Mouse (Mus musculus): Measurements from ENCODE around the gene Amacr. TPM values are rescaled to one million over a fixed set of nuclear protein-coding genes. Genes with fewer than 3 reads are reported as not detected.

Gene Amacr
- polyA plus RNA-seq, 1 experiment, result 2.2 TPM

DNA sequence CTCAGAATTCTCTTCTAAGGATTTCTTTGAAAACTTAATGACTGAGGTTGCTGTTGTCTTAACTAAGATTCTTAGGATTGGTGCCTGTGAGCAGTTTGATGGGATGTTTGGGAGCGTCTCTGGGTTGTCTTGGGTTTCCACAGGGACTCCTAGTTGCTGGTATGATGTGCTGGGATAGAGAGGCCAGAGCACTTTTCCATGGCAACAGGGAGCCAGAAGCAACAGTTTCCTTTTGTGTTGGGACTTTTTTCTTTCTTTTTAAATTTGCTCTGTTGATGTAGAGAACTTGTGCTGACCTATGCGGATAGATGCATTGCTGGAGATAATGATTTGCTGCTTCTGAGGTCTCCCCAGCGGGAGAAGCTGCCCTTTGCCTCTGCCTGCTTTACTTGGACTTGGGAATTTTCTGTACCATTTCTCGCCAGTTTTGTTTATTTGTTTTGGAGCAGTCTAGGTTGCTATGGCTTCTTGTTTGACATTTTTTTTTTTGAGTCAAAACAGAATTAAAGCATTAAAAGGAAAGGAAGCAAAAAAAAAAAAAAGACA lies 28.7 kb upstream of the Amacr start:
- 56% methylated on average over 4 of the region's 4 CpGs for WGBS
- Histone ChIP-seq H3K4me1 (ENCODE audit: control insufficient read depth, insufficient read depth, insufficient read length) (no peaks in the 10 kb centered on the region), H3K27me3 (ENCODE audit: control insufficient read depth, insufficient read depth, low read length) (no peaks in the 10 kb centered on the region), H3K27ac (ENCODE audit: insufficient read depth, low read length) (no peak overlapping the region), H3K4me3 (ENCODE audit: extremely low read depth, insufficient read depth, insufficient read length) (no peak overlapping the region), H3K36me3 (ENCODE audit: control insufficient read depth, insufficient read depth, low read length) (no peaks in the 10 kb centered on the region)
- no peak for DNase-seq (ENCODE audit: low read depth in 1 of 2, low spot score in 2 of 2)
- TF ChIP-seq CTCF (IDR thresholded peaks at IDR 0.05; ENCODE audit: extremely low read depth, insufficient read depth, insufficient read length, insufficient replicate concordance) (no peak), POLR2A (IDR thresholded peaks at IDR 0.05; ENCODE audit: low read depth, low read length) (no peak)

GRCm38 (mm10) chr15:10953465-10953864 lies 28.1 kb upstream of the Amacr start:
- DNase-seq (ENCODE audit: low read depth in 1 of 2, low spot score in 2 of 2), result no peak
- 9% methylated on average over 1 of the region's 1 CpGs for WGBS
- no peaks in the 10 kb centered on the region for H3K27me3 ChIP-seq (ENCODE audit: control insufficient read depth, insufficient read depth, low read length)
- TF ChIP-seq CTCF (IDR thresholded peaks at IDR 0.05; ENCODE audit: extremely low read depth, insufficient read depth, insufficient read length, insufficient replicate concordance), result no peak
- TF ChIP-seq POLR2A (IDR thresholded peaks at IDR 0.05; ENCODE audit: low read depth, low read length), result no peak
- H3K27ac ChIP-seq (ENCODE audit: insufficient read depth, low read length), result no peak overlapping the region
- H3K36me3 ChIP-seq (ENCODE audit: control insufficient read depth, insufficient read depth, low read length), result no peaks in the 10 kb centered on the region
- H3K4me1 ChIP-seq (ENCODE audit: control insufficient read depth, insufficient read depth, insufficient read length), result no peaks in the 10 kb centered on the region
- no peak overlapping the region for H3K4me3 ChIP-seq (ENCODE audit: extremely low read depth, insufficient read depth, insufficient read length)

GRCm38 (mm10) chr15:10954381-10955016 lies 27.1 kb upstream of the Amacr start:
- 82% methylated on average over 6 of the region's 6 CpGs for WGBS
- Histone ChIP-seq H3K4me3 (ENCODE audit: extremely low read depth, insufficient read depth, insufficient read length) (no peak overlapping the region), H3K36me3 (ENCODE audit: control insufficient read depth, insufficient read depth, low read length) (no peaks in the 10 kb centered on the region), H3K27ac (ENCODE audit: insufficient read depth, low read length) (no peak overlapping the region), H3K4me1 (ENCODE audit: control insufficient read depth, insufficient read depth, insufficient read length) (no peaks in the 10 kb centered on the region), H3K27me3 (ENCODE audit: control insufficient read depth, insufficient read depth, low read length) (no peaks in the 10 kb centered on the region)
- TF ChIP-seq CTCF (IDR thresholded peaks at IDR 0.05; ENCODE audit: extremely low read depth, insufficient read depth, insufficient read length, insufficient replicate concordance), result no peak
- TF ChIP-seq POLR2A (IDR thresholded peaks at IDR 0.05; ENCODE audit: low read depth, low read length), result no peak
- no peak for DNase-seq (ENCODE audit: low read depth in 1 of 2, low spot score in 2 of 2)

DNA sequence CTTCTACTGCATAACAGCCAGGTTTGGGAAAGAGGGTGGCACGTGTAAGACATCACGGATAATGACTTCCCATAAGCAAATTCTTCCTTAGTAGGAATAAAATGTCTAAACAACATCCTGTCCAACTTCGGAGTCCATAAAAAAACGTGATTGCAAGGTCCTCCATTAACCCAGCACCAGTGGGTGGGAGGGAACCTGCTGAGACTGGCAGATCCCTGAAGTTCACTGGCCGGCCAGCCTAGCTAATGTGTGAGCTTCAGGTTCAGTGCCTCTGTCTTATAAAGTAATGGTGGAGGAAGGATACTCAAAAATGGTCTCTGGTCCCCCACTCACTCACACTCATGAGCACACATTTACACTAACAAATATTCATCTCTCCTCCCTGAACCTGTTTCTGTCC lies 26.4 kb upstream of the Amacr start:
- Histone ChIP-seq H3K27ac (ENCODE audit: insufficient read depth, low read length) (no peak overlapping the region), H3K36me3 (ENCODE audit: control insufficient read depth, insufficient read depth, low read length) (no peaks in the 10 kb centered on the region), H3K27me3 (ENCODE audit: control insufficient read depth, insufficient read depth, low read length) (no peaks in the 10 kb centered on the region), H3K4me3 (ENCODE audit: extremely low read depth, insufficient read depth, insufficient read length) (no peak overlapping the region), H3K4me1 (ENCODE audit: control insufficient read depth, insufficient read depth, insufficient read length) (no peaks in the 10 kb centered on the region)
- WGBS, result 48% methylated on average over 5 of the region's 5 CpGs
- TF ChIP-seq CTCF (IDR thresholded peaks at IDR 0.05; ENCODE audit: extremely low read depth, insufficient read depth, insufficient read length, insufficient replicate concordance), result no peak
- TF ChIP-seq POLR2A (IDR thresholded peaks at IDR 0.05; ENCODE audit: low read depth, low read length), result no peak
- DNase-seq (ENCODE audit: low read depth in 1 of 2, low spot score in 2 of 2), result no peak

GRCm38 (mm10) chr15:10956706-10957105 lies 24.9 kb upstream of the Amacr start:
- Histone ChIP-seq H3K36me3 (ENCODE audit: control insufficient read depth, insufficient read depth, low read length) (no peaks in the 10 kb centered on the region), H3K4me1 (ENCODE audit: control insufficient read depth, insufficient read depth, insufficient read length) (no peaks in the 10 kb centered on the region), H3K27ac (ENCODE audit: insufficient read depth, low read length) (no peak overlapping the region), H3K27me3 (ENCODE audit: control insufficient read depth, insufficient read depth, low read length) (no peaks in the 10 kb centered on the region), H3K4me3 (ENCODE audit: extremely low read depth, insufficient read depth, insufficient read length) (no peak overlapping the region)
- WGBS, result 71% methylated on average over 3 of the region's 3 CpGs
- DNase-seq (ENCODE audit: low read depth in 1 of 2, low spot score in 2 of 2), result no peak
- TF ChIP-seq POLR2A (IDR thresholded peaks at IDR 0.05; ENCODE audit: low read depth, low read length), result no peak
- no peak for TF ChIP-seq CTCF (IDR thresholded peaks at IDR 0.05; ENCODE audit: extremely low read depth, insufficient read depth, insufficient read length, insufficient replicate concordance)

DNA sequence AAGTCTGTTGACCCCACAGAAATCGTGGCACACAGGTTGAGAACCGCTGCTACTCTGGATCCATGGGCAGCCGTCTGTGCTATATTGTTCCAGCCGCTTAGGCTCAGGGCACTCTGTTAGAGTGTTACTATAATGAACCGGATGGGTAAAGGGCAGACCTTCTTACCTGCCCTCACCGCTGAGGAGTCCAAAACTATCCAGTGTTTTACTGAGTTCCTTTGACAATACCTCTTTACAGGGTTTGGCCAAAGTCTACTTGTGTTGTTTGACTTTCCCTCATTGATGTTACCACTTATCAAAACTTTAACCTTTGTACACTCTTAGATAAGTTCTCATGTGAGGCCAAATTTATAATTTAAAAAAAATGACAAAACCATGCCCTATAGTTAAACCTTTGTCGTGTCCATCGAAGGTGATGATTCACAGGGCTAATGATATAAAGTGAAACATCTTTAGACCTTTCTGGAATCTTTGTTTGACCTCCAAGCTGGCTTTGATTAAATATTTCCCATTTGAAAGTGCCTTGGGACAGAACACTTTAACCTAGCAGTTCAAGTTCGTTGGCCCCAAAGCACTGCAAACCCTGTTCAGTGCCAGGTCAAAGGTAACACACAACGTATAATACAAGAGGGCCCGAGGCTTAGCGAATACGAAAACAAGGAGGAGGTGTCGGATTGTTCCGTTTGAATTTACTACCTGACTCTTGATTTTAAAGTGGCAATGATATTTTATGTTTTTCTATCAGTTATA lies 22.1 kb upstream of the Amacr start:
- Histone ChIP-seq H3K4me1 (ENCODE audit: control insufficient read depth, insufficient read depth, insufficient read length) (no peaks in the 10 kb centered on the region), H3K4me3 (ENCODE audit: extremely low read depth, insufficient read depth, insufficient read length) (no peak overlapping the region), H3K27me3 (ENCODE audit: control insufficient read depth, insufficient read depth, low read length) (no peaks in the 10 kb centered on the region), H3K36me3 (ENCODE audit: control insufficient read depth, insufficient read depth, low read length) (no peaks in the 10 kb centered on the region), H3K27ac (ENCODE audit: insufficient read depth, low read length) (no peak overlapping the region)
- no peak for DNase-seq (ENCODE audit: low read depth in 1 of 2, low spot score in 2 of 2)
- 94% methylated on average over 15 of the region's 15 CpGs for WGBS
- TF ChIP-seq POLR2A (IDR thresholded peaks at IDR 0.05; ENCODE audit: low read depth, low read length) (no peak), CTCF (IDR thresholded peaks at IDR 0.05; ENCODE audit: extremely low read depth, insufficient read depth, insufficient read length, insufficient replicate concordance) (no peak)

DNA sequence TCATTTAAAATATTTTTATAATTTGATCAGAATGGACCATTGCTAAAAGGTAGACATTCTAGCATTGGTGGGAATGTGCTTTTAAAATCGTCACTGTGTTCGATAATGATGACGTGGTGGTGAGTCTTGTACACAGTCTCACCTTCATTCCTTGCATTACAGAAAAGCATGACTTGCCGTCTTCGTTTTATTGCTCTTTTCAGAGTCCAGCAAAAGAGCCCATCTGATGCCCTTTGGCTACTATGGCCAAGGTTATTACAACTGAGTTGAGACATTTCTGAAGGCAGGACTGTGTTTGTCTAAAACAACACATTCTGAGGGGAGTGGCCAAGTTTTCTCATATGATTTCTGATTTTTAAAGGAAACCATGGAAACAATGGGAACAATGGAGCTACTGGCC lies 21.3 kb upstream of the Amacr start:
- 88% methylated on average over 5 of the region's 5 CpGs for WGBS
- H3K27ac ChIP-seq (ENCODE audit: insufficient read depth, low read length), result no peak overlapping the region
- H3K4me3 ChIP-seq (ENCODE audit: extremely low read depth, insufficient read depth, insufficient read length), result no peak overlapping the region
- H3K4me1 ChIP-seq (ENCODE audit: control insufficient read depth, insufficient read depth, insufficient read length), result no peaks in the 10 kb centered on the region
- TF ChIP-seq CTCF (IDR thresholded peaks at IDR 0.05; ENCODE audit: extremely low read depth, insufficient read depth, insufficient read length, insufficient replicate concordance) (no peak), POLR2A (IDR thresholded peaks at IDR 0.05; ENCODE audit: low read depth, low read length) (no peak)
- H3K36me3 ChIP-seq (ENCODE audit: control insufficient read depth, insufficient read depth, low read length), result no peaks in the 10 kb centered on the region
- H3K27me3 ChIP-seq (ENCODE audit: control insufficient read depth, insufficient read depth, low read length), result no peaks in the 10 kb centered on the region
- no peak for DNase-seq (ENCODE audit: low read depth in 1 of 2, low spot score in 2 of 2)
